Mouse (Mus musculus) cerebellum, adult 8-10 months (tissue): ENCODE data around the gene Celsr1.
"Not testable (repeated sequence)": the region's sequence is repeated elsewhere in the genome, so short reads cannot be mapped to it uniquely, and the experiment has no call there.

Source experiments
- DNase-seq: peaks from one replicate; pipeline ENCODE4 v3.0.0; 2022

Gene Celsr1

DNA sequence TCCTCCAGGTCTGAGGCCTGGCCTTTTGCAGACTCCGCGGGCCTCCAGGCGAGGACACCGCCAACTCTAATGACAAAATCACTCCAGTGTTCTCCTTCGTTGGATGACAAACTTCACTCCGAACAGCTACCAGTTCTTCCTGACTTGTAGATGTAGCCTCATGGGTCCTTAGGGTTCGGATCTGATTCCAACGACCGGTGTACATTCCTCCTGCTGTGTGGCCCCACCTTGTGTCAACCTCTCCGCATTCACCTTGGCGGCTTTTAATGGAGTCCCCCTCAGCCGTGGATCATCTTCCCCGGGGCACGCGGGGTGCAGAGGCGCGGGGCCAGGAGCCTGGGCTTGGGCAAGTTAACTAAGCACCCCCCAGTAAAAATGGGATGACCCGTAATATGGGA lies 154.1 kb downstream of the Celsr1 start:
- no peak for DNase-seq

- peak; percentile 91 for DNase-seq
These were observed 154.6 kb downstream of the Celsr1 start, which contains the start of gene Trmu for GRCm38 (mm10) chr15:85878848-85879497. Gene Trmu, plus strand, starts transcription at chr15:85879312.

DNA sequence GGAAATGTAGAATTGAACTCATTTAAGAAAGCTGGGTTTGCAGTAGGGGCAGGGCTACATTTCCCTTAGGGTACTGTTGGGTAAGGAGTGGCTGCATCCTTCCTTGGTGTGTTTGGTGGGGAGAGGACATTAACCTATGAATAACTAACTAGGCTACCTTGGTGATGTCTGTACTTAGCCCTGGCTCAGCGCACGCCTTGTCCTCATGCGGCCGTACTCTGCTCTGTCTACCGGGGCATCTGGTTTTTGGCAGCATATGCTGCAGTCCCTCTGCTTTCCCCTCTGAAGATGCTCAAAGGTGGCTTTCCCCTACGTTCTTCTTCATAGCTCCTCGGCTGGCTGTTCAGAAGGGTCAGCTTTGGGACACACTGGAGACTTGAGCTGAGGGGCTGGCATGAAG lies 156.2 kb downstream of the Celsr1 start:
- no peak for DNase-seq

DNA sequence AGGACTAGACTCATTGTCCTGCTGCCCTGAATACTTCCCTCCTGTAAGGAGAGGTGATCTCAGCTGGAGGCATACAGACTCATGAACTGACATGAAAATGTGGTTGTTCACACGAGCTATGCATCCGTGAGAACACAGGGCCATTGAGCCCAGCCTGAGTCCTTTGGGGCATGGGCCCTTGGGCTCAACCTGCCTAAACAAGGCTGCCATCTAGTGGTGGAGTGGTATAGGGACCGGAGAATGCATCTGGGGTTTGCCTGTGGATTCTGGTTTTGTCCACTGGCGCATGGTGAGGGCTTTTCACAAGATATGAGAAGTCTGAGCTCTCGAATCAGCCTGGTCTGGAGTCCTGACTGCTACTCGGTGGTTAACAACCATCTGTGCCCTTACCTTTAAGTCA lies 165.9 kb downstream of the Celsr1 start:
- DNase-seq = peak; percentile 73

DNA sequence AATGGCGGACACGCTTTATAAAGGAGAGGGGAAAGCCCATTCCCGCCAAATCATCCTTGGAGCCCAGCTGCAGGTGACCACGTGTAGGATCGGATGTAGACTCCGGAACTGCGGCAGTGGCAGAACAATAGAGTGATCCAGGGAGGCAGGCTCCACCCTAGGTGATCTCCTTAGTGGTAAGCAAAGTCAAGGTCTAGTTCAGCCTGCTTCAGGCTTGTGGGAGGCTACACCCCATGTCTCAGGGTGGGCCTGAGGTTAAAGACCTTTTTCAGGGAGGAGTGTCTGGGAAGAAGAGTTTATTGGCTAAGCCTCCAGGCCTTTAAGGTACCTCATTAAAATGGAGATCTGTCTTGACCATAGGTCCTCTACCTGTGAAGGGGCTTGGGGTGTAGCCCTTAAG lies 167.7 kb downstream of the Celsr1 start:
- DNase-seq = not testable (repeated sequence)

DNA sequence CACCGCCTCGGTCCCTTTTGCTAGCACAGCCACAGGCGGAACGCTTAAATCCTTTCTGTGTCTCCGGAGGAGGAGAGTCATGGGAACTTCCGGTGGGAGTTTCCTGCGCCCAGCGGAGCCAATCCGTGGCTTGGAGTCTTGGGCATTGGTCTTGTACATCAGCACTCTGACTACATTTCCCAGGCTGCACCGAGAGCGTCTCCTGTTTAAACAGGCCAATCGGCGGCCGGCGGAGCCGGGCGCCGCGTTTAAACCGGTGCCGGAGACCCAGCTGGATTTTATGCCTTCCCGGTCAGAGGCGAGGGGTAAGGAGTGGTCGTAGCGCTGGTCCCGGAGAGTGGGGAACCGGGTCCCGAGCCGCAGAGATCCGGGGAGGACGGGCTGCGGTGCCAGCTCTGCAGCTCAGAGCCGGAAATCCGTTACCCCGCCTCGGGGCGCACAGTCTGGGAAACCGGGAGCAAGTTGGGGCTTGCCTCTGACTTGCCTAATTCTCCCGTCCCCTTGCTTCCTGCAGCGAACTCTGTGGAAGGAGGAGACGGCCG lies 174.0 kb downstream of the Celsr1 start, which contains the start of gene Gtse1:
Gtse1 (plus strand) TSS at position 256 of the 542 bp plus-strand sequence.
- DNase-seq = peak; percentile 93

DNA sequence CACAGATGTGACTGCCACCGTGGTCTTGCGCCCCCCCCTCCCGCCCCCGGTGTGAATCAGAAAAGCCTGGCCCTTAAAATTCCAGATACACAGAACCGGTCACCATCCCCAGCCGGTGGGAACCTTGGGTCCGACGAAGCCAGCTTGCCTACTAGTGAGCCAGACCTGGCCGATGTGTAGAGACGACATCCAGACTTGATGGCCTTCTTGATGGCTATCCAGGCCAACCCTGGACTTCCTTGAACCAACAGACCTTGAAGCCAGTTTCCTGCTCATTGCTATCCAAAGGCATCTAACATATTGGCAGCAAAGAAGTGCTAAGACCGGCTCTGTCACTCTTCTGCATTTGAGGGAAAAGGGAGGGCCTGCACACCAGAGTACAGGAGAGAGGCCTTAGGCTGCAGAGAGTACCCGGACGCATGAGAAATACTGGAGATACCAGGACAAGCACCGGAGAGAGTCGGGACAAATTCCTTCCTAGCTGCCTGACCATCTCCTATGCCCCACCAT lies 174.5 kb downstream of the Celsr1 start:
- no peak for DNase-seq

GRCm38 (mm10) chr15:85851656-85852392 lies 181.8 kb downstream of the Celsr1 start:
- DNase-seq = no peak
